Mouse (Mus musculus) testis, adult 2 months (tissue): Measurements from ENCODE around the gene Kcnj12. TPM values are rescaled to one million over a fixed set of nuclear protein-coding genes. Genes with fewer than 3 reads are reported as not detected.

ENCODE experiments used
- H3K27ac ChIP-seq: fragments of 200-500 bp; 2 replicates; pipeline ENCODE4 v1.5.1; 2012; ENCODE audit warnings: low read depth, low read length; ENCODE audit not compliant: control insufficient read depth, insufficient read depth
- H3K27me3 ChIP-seq: fragments of 200-500 bp; 2 replicates; pipeline ENCODE4 v1.6.1; 2012; ENCODE audit warnings: mild to moderate bottlenecking, low read length, moderate library complexity; ENCODE audit not compliant: control insufficient read depth, insufficient read depth
- H3K36me3 ChIP-seq: fragments of 200-500 bp; 2 replicates; pipeline ENCODE4 v1.6.1; 2012; ENCODE audit warnings: mild to moderate bottlenecking, low read length; ENCODE audit not compliant: control insufficient read depth, insufficient read depth
- H3K4me1 ChIP-seq: fragments of 200-500 bp; 2 replicates; pipeline ENCODE4 v1.6.1; 2012; ENCODE audit warnings: low read length; ENCODE audit not compliant: control insufficient read depth, insufficient read depth
- H3K4me3 ChIP-seq: fragments of 200-500 bp; 2 replicates; pipeline ENCODE4 v1.5.1; 2012; ENCODE audit warnings: low read depth, mild to moderate bottlenecking, low read length, moderate library complexity, mixed read lengths; ENCODE audit not compliant: control insufficient read depth
- CTCF ChIP-seq: fragments of 200-500 bp; IDR thresholded peaks from 2 replicates; pipeline ENCODE4 v1.5.1; 2012; ENCODE audit warnings: low read depth, mild to moderate bottlenecking, inconsistent platforms, low read length, moderate library complexity; ENCODE audit not compliant: control insufficient read depth, insufficient read depth, insufficient replicate concordance
- POLR2A ChIP-seq: fragments of 200-500 bp; IDR thresholded peaks from 2 replicates; pipeline ENCODE4 v1.6.1; 2012; ENCODE audit warnings: low read depth, mild to moderate bottlenecking, inconsistent platforms, low read length, moderate library complexity; ENCODE audit not compliant: control insufficient read depth
- polyA plus RNA-seq: library from polyadenylated mRNA; depleted of rRNA; stranded (reverse); fragments of >200 nt; gene quantifications from 2 replicates; pipeline ENCODE4 v1.2.3, GENCODE M21; 2012

The Kcnj12 gene
- polyA plus RNA-seq, 1 experiment: 0.15 TPM

DNA sequence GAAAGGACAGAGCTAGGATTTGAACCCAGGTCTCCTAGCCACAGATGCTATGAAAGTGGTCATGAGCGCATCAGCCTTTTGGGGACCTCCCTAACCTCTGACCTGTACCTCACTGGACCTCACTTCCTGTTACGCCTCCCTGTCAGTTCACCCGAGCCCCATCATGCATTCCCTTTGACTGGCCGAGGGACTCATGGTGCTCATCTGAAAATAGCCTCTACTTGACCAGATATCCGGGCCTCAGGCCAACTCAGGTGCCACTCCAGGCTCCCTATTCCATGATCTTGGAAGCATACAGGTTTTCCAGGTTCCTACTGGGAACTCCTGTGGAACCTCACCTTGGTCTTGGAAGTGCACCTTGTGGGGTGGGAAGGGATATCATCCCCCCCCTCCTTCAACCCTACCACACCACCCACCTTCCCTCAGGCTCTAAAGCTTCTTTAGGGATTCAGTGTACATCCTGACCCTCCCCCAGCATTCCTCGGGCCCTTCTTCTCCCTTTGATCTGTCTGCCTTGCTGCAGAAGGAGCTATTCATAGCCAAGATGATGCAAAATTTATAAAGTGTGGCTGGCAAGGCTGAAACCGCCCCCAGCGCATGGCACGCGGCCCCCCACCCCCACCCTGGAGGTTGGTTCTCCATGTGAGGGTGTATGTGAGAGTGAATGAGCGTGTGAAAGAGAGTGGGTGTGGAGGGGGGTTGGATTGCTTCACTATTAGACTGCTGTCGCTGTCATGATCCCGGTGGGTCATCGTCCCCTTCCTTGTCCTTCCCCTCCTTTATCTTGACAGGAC, 40.5 kb upstream of the Kcnj12 start:
- Histone ChIP-seq H3K4me1 (peaks cover 2% of the 10 kb centered on the region; the same call in 1 of the 2 replicates), H3K27ac (no peak overlapping the region), H3K27me3 (no peaks in the 10 kb centered on the region), H3K4me3 (no peak overlapping the region), H3K36me3 (no peaks in the 10 kb centered on the region)
- no peak for TF ChIP-seq CTCF
- TF ChIP-seq POLR2A: no peak

GRCm38 (mm10) chr11:60984912-60985558, 37.3 kb upstream of the Kcnj12 start:
- TF ChIP-seq POLR2A: no peak
- TF ChIP-seq CTCF: no peak
- Histone ChIP-seq H3K4me1 (peaks cover 2% of the 10 kb centered on the region; the same call in 1 of the 2 replicates), H3K36me3 (no peaks in the 10 kb centered on the region), H3K27ac (no peak overlapping the region), H3K4me3 (no peak overlapping the region), H3K27me3 (no peaks in the 10 kb centered on the region)

- Histone ChIP-seq H3K4me1 (no peaks in the 10 kb centered on the region), H3K36me3 (no peaks in the 10 kb centered on the region), H3K27me3 (no peaks in the 10 kb centered on the region), H3K4me3 (no peak overlapping the region), H3K27ac (no peak overlapping the region)
- TF ChIP-seq POLR2A (no peak), CTCF (no peak)
Observed at GRCm38 (mm10) chr11:60990428-60990827, 31.9 kb upstream of the Kcnj12 start.

GRCm38 (mm10) chr11:61002736-61003135, 19.6 kb upstream of the Kcnj12 start:
- Histone ChIP-seq H3K27me3 (no peaks in the 10 kb centered on the region), H3K27ac (no peak overlapping the region), H3K4me3 (no peak overlapping the region), H3K36me3 (no peaks in the 10 kb centered on the region), H3K4me1 (no peaks in the 10 kb centered on the region; the same call in 1 of the 2 replicates)
- no peak for TF ChIP-seq POLR2A
- no peak for TF ChIP-seq CTCF

DNA sequence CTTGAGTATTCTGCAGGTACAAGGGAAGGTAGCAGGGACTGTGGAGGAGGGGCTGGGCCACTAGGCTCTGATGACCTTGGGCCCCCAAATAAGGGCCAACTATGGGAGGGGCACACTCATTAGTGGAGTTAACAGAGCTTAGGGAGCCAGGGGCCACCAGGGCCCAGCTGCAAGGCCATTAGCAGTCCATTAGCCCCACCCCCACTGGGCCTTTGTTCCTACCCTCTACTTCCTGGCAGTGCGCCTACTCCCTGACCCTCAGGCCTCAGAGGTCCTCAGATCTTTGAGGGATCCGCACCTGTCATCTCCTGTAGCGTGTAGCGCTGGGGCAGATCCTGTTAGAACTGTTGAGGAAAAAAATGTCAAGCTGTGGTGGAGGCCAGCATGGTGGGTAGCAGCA, 18.3 kb upstream of the Kcnj12 start:
- H3K4me1 ChIP-seq: no peaks in the 10 kb centered on the region; the same call in 1 of the 2 replicates
- no peaks in the 10 kb centered on the region for H3K27me3 ChIP-seq
- TF ChIP-seq POLR2A (no peak), CTCF (no peak)
- H3K4me3 ChIP-seq: no peak overlapping the region
- no peak overlapping the region for H3K27ac ChIP-seq
- H3K36me3 ChIP-seq: no peaks in the 10 kb centered on the region

DNA sequence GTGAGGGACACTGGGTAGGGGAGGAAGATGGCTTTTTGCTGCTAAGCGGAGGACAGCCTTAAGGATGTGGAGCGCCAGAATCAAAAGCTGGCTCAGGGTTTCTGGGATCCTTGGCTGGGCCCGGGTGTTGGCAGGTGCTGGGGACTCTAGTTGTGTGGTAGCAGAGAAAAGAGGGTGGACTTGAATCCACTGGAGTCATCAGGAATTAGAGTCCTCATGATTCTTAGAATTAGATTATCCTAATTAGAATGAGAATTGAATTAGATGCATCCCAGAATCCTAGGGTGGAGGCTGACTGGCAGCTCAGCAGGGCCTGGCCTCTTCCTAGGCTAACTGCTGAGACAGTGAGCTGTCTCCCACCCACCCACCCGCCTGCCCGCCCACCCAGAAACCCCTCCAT, 17.6 kb upstream of the Kcnj12 start:
- Histone ChIP-seq H3K36me3 (no peaks in the 10 kb centered on the region), H3K27ac (no peak overlapping the region), H3K4me1 (no peaks in the 10 kb centered on the region; the same call in 1 of the 2 replicates)

GRCm38 (mm10) chr11:61005345-61005744, 17.0 kb upstream of the Kcnj12 start:
- no peak overlapping the region for H3K27ac ChIP-seq
- no peaks in the 10 kb centered on the region for H3K36me3 ChIP-seq
- no peak overlapping the region for H3K4me3 ChIP-seq
- TF ChIP-seq POLR2A (no peak), CTCF (no peak)
- no peaks in the 10 kb centered on the region; the same call in 1 of the 2 replicates for H3K4me1 ChIP-seq
- H3K27me3 ChIP-seq: no peaks in the 10 kb centered on the region

More for the DNA sequence above, 17.6 kb upstream of the Kcnj12 start:
- H3K27me3 ChIP-seq: no peaks in the 10 kb centered on the region
- no peak overlapping the region for H3K4me3 ChIP-seq
- no peak for TF ChIP-seq POLR2A
- no peak for TF ChIP-seq CTCF

GRCm38 (mm10) chr11:61011736-61012294, 10.5 kb upstream of the Kcnj12 start:
- peaks cover under 1% of the 10 kb centered on the region; the same call in 1 of the 2 replicates for H3K4me1 ChIP-seq
- TF ChIP-seq POLR2A: no peak
- no peak for TF ChIP-seq CTCF
- H3K27ac ChIP-seq: no peak overlapping the region
- H3K36me3 ChIP-seq: no peaks in the 10 kb centered on the region
- H3K4me3 ChIP-seq: no peak overlapping the region
- no peaks in the 10 kb centered on the region for H3K27me3 ChIP-seq
